Mouse (Mus musculus) forebrain, embryonic 15.5 days (tissue): ENCODE measurements around the gene Tpcn1. TPM values are rescaled to one million over a fixed set of nuclear protein-coding genes. Genes with fewer than 3 reads are reported as not detected.

Experiments used
- ATAC-seq: fragments of 200-750 bp; cut with Nextera tagmentation; replicated peaks from 2 replicates; pipeline ENCODE4 v1.8.0; 2017; ENCODE audit warnings: mild to moderate bottlenecking, moderate TSS enrichment, moderate library complexity
- H3K27ac ChIP-seq: fragments of 300-500 bp; sonication (generic); replicated peaks from 2 replicates; pipeline ENCODE4 v1.5.1; 2015; ENCODE audit warnings: mild to moderate bottlenecking, inconsistent platforms
- H3K27me3 ChIP-seq: fragments of 300-500 bp; sonication (generic); 2 replicates; pipeline ENCODE4 v1.6.1; 2015; ENCODE audit warnings: inconsistent platforms
- H3K36me3 ChIP-seq: fragments of 300-500 bp; sonication (generic); 2 replicates; pipeline ENCODE4 v1.6.1; 2015; ENCODE audit warnings: mild to moderate bottlenecking, inconsistent platforms
- H3K4me1 ChIP-seq: fragments of 300-500 bp; sonication (generic); 2 replicates; pipeline ENCODE4 v1.6.1; 2015; ENCODE audit warnings: inconsistent platforms
- H3K4me2 ChIP-seq: fragments of 300-500 bp; sonication (generic); replicated peaks from 2 replicates; pipeline ENCODE4 v1.6.1; 2015; ENCODE audit warnings: mild to moderate bottlenecking, inconsistent platforms
- H3K4me3 ChIP-seq: fragments of 300-500 bp; sonication (generic); 2 replicates; pipeline ENCODE4 v1.5.1; 2015; ENCODE audit warnings: mild to moderate bottlenecking, inconsistent platforms
- H3K9ac ChIP-seq: fragments of 300-500 bp; sonication (generic); replicated peaks from 2 replicates; pipeline ENCODE4 v1.6.1; 2015; ENCODE audit warnings: mild to moderate bottlenecking, inconsistent platforms
- H3K9me3 ChIP-seq: fragments of 300-500 bp; sonication (generic); 2 replicates; pipeline ENCODE4 v1.6.1; 2016; ENCODE audit warnings: inconsistent platforms
- WGBS: fragments of 180-500 bp; shearing (Covaris S2); methylation state at CpG from one replicate; pipeline ENCODE4 v1.1.7; 2015; ENCODE audit warnings: mixed read lengths; 5-methylcytosine and 5-hydroxymethylcytosine counted together
- polyA plus RNA-seq: library from polyadenylated mRNA; unstranded; fragments of >200 nt; fragmentation: Nextera tagmentation; extraction: Ambion mirVana; gene quantifications from 2 replicates; pipeline ENCODE4 v1.2.1, GENCODE M21; 2015

Tpcn1 gene
- polyA plus RNA-seq, 1 experiment from 2014 or later: 17.4 TPM

DNA sequence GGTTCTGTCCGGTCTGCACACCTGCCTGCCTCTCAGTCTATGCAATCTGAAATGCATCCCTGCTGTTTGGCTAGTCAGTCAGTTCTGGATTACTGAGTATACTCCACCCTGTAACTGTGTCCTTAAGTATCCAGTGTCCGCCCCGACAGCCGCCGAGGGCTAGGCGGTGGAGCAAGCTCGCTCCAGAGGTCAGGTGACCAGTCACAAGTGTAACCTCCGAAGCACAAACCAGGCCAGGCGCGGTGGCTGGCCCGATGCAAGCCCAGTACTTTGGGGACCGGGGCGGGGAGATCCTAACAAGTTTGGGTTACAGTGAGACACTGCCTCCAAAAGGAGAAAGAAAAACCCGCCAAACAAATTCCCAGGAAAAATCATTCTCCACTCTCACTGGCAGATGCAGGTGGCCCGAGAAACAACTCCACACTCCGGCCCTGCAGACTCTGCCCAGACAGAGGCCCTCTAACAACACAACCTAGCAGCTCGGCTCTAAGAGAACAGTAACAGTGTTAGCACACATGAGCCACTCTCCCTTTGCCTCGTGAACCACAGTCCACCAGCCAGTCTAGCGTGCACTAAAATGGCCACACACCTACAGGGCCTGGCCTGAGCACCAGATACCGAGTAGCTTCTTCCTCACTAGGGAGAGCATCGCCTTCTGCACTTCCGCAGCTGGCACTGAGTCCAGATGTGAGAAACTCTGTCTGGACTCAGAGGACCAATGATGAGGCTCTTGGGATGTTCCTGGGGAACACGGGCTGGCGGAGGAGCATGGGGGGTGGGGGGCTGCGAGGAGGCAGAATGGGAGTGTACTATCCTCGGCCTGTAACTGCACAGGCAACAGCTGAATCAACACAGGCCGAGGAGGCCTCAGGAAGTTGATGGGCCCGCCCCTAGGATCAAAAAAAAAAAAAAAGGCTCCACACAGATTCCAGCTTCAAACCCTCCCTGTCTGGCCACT is 25.2 kb downstream of the Tpcn1 start:
- Histone ChIP-seq H3K27me3 (no peaks in the 10 kb centered on the region), H3K36me3 (no peaks in the 10 kb centered on the region), H3K9me3 (no peaks in the 10 kb centered on the region), H3K4me1 (peaks cover 58% of the 10 kb centered on the region), H3K9ac (no peak overlapping the region; the same call in 1 of the 2 replicates), H3K4me3 (no peak overlapping the region), H3K4me2 (no peak overlapping the region), H3K27ac (peak overlapping the region; percentile 46)
- WGBS: 63% methylated on average over 28 of the region's 28 CpGs
- no peak for ATAC-seq

GRCm38 (mm10) chr5:120560616-120561311 is 27.7 kb downstream of the Tpcn1 start:
- 18% methylated on average over 16 of the region's 16 CpGs for WGBS
- Histone ChIP-seq H3K36me3 (peaks cover 6% of the 10 kb centered on the region; the same call in 1 of the 2 replicates), H3K9me3 (no peaks in the 10 kb centered on the region), H3K4me1 (peaks cover 34% of the 10 kb centered on the region), H3K4me3 (no peak overlapping the region), H3K9ac (no peak overlapping the region), H3K27ac (peak overlapping the region; percentile 14; the same call in 1 of the 2 replicates), H3K4me2 (no peak overlapping the region), H3K27me3 (no peaks in the 10 kb centered on the region)
- no peak for ATAC-seq

DNA sequence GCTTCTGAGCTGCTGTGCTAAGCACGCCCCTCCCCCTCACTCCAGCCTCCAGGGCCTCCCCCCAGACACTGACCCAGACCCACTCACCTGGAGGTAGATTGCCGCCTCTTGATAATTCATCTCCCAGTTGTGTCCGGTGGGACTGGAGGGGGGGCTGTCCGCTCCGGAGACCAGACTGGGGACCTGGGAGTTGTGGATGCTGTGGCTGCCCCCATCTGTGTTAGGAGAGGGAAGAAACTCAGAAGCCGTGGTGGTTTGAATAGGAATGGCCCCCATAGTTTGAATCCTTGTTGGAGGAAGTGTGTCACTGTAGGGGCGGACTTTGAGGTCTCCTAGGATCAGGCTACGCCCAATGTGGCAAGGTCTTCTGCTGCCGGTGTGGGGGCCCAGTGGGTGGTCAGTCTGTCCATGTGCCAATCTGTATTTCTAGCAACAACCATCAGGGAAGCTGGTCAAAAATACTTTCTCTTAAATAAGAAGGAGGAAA is 28.3 kb downstream of the Tpcn1 start:
- Histone ChIP-seq H3K36me3 (peaks cover 9% of the 10 kb centered on the region; the same call in 1 of the 2 replicates), H3K9ac (no peak overlapping the region), H3K4me1 (peaks cover 28% of the 10 kb centered on the region), H3K9me3 (no peaks in the 10 kb centered on the region), H3K4me3 (no peak overlapping the region), H3K27me3 (no peaks in the 10 kb centered on the region), H3K27ac (no peak overlapping the region), H3K4me2 (no peak overlapping the region)
- ATAC-seq: no peak
- WGBS: 75% methylated on average over 9 of the region's 9 CpGs

DNA sequence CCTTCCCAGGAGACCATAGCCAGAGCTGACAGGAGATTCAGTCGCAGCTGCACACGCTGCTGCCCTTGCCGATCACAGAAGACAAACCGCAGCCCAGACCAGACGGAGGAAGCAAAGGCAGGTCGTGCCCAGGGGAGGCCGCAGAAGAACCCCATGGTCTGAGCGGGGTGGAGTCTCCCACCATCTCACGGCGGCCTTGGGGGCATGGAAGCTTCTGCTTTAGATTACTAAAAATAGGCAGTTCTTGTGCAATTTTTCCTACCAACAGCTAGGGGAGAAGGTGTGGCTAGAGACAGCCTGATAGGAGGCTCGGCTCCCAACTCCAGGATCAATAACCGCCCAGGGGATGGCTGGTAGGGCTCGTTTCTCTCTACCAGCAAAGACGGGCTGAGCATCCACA is 29.7 kb downstream of the Tpcn1 start:
- H3K27ac ChIP-seq: no peak overlapping the region
- 80% methylated on average over 14 of the region's 14 CpGs for WGBS
- H3K9ac ChIP-seq: no peak overlapping the region
- H3K9me3 ChIP-seq: no peaks in the 10 kb centered on the region
- peaks cover 22% of the 10 kb centered on the region for H3K4me1 ChIP-seq
- H3K27me3 ChIP-seq: no peaks in the 10 kb centered on the region
- ATAC-seq: no peak
- H3K36me3 ChIP-seq: peaks cover 14% of the 10 kb centered on the region
- H3K4me3 ChIP-seq: no peak overlapping the region
- no peak overlapping the region for H3K4me2 ChIP-seq

DNA sequence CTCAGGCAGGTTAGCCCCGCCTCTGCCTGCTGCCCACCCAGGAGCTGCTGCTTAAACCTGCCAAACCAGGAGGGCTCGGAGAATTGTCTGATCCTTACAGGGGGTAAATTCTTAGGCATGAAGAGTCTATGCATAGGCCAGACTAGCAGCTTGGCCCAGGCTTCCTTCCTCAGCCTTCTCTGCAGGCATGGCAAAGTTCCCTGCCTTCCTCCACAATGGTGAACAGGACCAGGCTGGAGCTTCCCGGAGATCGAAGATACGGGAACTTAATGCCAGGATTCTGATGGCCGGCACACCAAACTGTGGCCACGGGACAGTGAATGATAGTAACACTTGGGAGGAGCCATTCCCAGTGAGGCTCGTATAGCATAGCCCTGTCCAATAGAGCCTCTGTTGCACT is 30.4 kb downstream of the Tpcn1 start:
- no peak for ATAC-seq
- H3K27me3 ChIP-seq: no peaks in the 10 kb centered on the region
- H3K27ac ChIP-seq: no peak overlapping the region
- H3K4me3 ChIP-seq: no peak overlapping the region
- no peaks in the 10 kb centered on the region for H3K9me3 ChIP-seq
- WGBS: 72% methylated on average over 8 of the region's 8 CpGs
- no peak overlapping the region for H3K9ac ChIP-seq
- H3K36me3 ChIP-seq: peaks cover 21% of the 10 kb centered on the region
- H3K4me2 ChIP-seq: no peak overlapping the region
- H3K4me1 ChIP-seq: peaks cover 15% of the 10 kb centered on the region

- Histone ChIP-seq H3K4me1 (peaks cover 9% of the 10 kb centered on the region), H3K9ac (no peak overlapping the region), H3K36me3 (peaks cover 25% of the 10 kb centered on the region), H3K4me3 (no peak overlapping the region), H3K27me3 (no peaks in the 10 kb centered on the region), H3K27ac (no peak overlapping the region), H3K9me3 (no peaks in the 10 kb centered on the region), H3K4me2 (no peak overlapping the region)
- no peak for ATAC-seq
- 89% methylated on average over 24 of the region's 24 CpGs for WGBS
These were observed 32.6 kb downstream of the Tpcn1 start for GRCm38 (mm10) chr5:120555871-120556270.

DNA sequence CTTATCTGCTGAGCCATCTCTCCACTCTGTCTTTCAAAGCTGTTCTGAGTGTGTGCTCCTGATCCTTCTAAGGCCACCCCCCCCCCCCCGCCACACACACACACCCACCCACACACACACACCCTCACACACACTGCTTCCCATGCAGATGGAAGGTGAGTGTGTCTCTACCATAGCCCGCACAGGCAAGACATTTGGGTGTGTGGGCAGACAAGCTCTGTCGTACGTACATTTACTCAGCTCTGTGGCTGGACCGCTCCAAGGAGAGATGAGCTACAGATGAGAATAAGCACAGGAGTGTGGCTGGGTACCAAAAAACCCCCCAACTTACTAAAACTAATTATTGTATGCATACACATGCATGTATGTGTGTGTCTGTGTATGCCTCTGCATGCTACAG is 37.8 kb downstream of the Tpcn1 start:
- no peak overlapping the region for H3K27ac ChIP-seq
- no peaks in the 10 kb centered on the region for H3K27me3 ChIP-seq
- H3K36me3 ChIP-seq: peaks cover 22% of the 10 kb centered on the region
- H3K4me1 ChIP-seq: no peaks in the 10 kb centered on the region
- H3K4me2 ChIP-seq: no peak overlapping the region
- H3K4me3 ChIP-seq: no peak overlapping the region
- no peak overlapping the region for H3K9ac ChIP-seq
- H3K9me3 ChIP-seq: no peaks in the 10 kb centered on the region
- WGBS: 94% methylated on average over 5 of the region's 5 CpGs
- ATAC-seq: no peak

DNA sequence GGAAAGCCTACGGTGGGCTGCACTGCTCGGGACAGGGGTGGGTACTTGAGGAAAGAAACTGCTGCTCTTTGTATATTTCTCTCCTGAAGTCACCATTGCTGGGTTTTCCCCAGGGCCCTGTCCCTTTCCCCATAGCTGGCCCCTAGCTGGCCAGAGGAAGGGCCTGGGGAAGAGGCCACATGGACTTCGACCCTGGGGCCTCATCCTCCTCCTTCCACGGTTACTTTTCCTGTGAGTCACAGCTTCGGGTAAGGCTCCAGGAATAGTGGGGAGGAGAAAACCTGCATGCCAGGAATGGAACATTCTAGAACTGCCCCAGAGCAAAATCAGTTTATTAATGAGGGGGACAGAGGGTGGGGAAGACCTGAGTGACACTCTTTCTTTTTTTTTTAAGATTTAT is 38.3 kb downstream of the Tpcn1 start:
- Histone ChIP-seq H3K27ac (no peak overlapping the region), H3K36me3 (peaks cover 19% of the 10 kb centered on the region), H3K9ac (no peak overlapping the region), H3K4me1 (no peaks in the 10 kb centered on the region), H3K4me2 (no peak overlapping the region), H3K27me3 (no peaks in the 10 kb centered on the region), H3K9me3 (no peaks in the 10 kb centered on the region), H3K4me3 (no peak overlapping the region)
- no peak for ATAC-seq
- WGBS: 95% methylated on average over 5 of the region's 5 CpGs

DNA sequence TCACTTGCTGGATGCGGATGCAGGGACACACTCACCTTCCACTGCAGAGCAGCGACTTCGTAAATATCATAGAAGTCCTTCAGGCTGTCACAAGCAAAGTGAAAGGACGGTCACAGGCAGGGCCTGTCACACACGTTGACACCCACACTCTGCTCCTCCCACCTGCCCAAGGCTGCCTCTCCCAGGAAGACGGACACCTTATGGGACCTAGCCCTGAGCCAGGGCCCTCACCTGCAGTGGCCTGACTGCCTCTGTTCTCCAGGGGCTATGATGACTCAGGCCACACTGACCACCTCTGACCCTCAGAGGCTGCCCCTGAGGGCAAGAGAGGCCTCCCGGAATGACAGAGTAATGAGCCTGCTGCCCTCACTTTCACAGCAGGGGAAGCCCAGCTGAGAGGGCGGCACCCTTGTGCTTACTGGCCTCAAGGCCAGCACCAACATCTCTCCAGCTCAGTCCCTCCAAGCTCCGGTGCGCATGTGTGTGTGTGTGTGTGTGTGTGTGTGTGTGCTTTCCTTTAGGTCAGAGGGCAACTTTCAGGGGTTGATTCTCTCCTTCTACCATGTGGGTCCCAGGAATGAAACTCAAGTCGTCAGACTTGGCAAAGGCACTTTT is 40.1 kb downstream of the Tpcn1 start:
- Histone ChIP-seq H3K4me1 (no peaks in the 10 kb centered on the region), H3K27ac (no peak overlapping the region), H3K9ac (no peak overlapping the region), H3K27me3 (no peaks in the 10 kb centered on the region), H3K4me2 (no peak overlapping the region), H3K4me3 (no peak overlapping the region), H3K36me3 (peaks cover 11% of the 10 kb centered on the region), H3K9me3 (no peaks in the 10 kb centered on the region)
- WGBS: 82% methylated on average over 11 of the region's 11 CpGs
- no peak for ATAC-seq

DNA sequence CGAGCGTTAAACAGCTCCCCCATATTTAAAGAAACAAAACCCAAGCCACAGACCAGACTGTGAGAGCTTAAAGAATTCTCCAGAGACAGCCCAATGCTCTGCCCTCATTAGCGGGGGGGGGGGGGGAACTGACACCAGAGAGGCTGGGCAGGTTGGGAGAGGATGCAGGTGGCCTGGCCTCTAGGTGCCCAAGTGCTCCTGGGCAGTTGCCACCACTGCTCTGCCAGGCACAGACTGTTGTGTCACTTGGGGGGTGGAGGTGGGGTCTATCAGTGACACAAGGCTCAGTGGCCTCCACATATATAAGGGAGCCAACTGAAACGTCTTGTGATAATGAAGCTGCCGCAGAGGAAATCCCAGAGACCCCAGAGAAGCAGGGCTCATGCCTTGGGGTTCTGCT is 51.8 kb downstream of the Tpcn1 start:
- Histone ChIP-seq H3K9ac (no peak overlapping the region), H3K27me3 (no peaks in the 10 kb centered on the region), H3K27ac (peak overlapping the region; percentile 42), H3K9me3 (no peaks in the 10 kb centered on the region), H3K4me3 (no peak overlapping the region), H3K4me1 (peaks cover 25% of the 10 kb centered on the region), H3K4me2 (no peak overlapping the region), H3K36me3 (peaks cover 11% of the 10 kb centered on the region)
- WGBS: 59% methylated on average over 5 of the region's 5 CpGs
- ATAC-seq: no peak

- Histone ChIP-seq H3K27ac (peak overlapping the region; percentile 42), H3K4me1 (peaks cover 25% of the 10 kb centered on the region), H3K36me3 (peaks cover 11% of the 10 kb centered on the region), H3K27me3 (no peaks in the 10 kb centered on the region), H3K9me3 (no peaks in the 10 kb centered on the region), H3K4me3 (no peak overlapping the region), H3K9ac (no peak overlapping the region), H3K4me2 (no peak overlapping the region)
- 48% methylated on average over 13 of the region's 13 CpGs for WGBS
- peak; percentile 41; the same call in 1 of the 2 replicates for ATAC-seq
These were observed 52.4 kb downstream of the Tpcn1 start for GRCm38 (mm10) chr5:120536046-120536445.

GRCm38 (mm10) chr5:120534686-120535075 is 53.8 kb downstream of the Tpcn1 start:
- Histone ChIP-seq H3K4me1 (peaks cover 25% of the 10 kb centered on the region), H3K4me3 (no peak overlapping the region), H3K36me3 (peaks cover 8% of the 10 kb centered on the region), H3K9me3 (no peaks in the 10 kb centered on the region), H3K9ac (no peak overlapping the region), H3K27me3 (no peaks in the 10 kb centered on the region), H3K4me2 (no peak overlapping the region), H3K27ac (peak overlapping the region; percentile 73)
- WGBS: 27% methylated on average over 2 of the region's 2 CpGs
- peak; percentile 35; the same call in 1 of the 2 replicates for ATAC-seq
